Mouse (Mus musculus) urinary bladder, postnatal 10 days (tissue): ENCODE results near the gene Gm20388.
A peak's percentile ranks its signal among the peaks of the same experiment; 100 is the strongest.

Experiments
- DNase-seq: peaks from one replicate; pipeline ENCODE4 v3.0.0; 2022; ENCODE audit warnings: low spot score

The Gm20388 gene

GRCm38 (mm10) chr8:121847261-121847822, 1936.7 kb downstream of the Gm20388 start:
- DNase-seq = no peak

GRCm38 (mm10) chr8:121847987-121848386, 1937.3 kb downstream of the Gm20388 start:
- no peak for DNase-seq

- DNase-seq = no peak
Observed at GRCm38 (mm10) chr8:121848495-121848894, 1937.9 kb downstream of the Gm20388 start.

- DNase-seq = no peak
Observed at GRCm38 (mm10) chr8:121849303-121849702, 1938.7 kb downstream of the Gm20388 start.

GRCm38 (mm10) chr8:121850018-121850417, 1939.4 kb downstream of the Gm20388 start:
- no peak for DNase-seq

- no peak for DNase-seq
Observed at GRCm38 (mm10) chr8:121850436-121850820, 1939.8 kb downstream of the Gm20388 start.

GRCm38 (mm10) chr8:121850821-121851470, 1940.3 kb downstream of the Gm20388 start:
- peak; percentile 95 for DNase-seq

- DNase-seq = no peak
Observed at GRCm38 (mm10) chr8:121851716-121852115, 1941.1 kb downstream of the Gm20388 start.

- no peak for DNase-seq
Observed at GRCm38 (mm10) chr8:121852464-121852863, 1941.8 kb downstream of the Gm20388 start.

GRCm38 (mm10) chr8:121853586-121853985, 1942.9 kb downstream of the Gm20388 start:
- no peak for DNase-seq

GRCm38 (mm10) chr8:121856071-121856746, 1945.6 kb downstream of the Gm20388 start:
- DNase-seq = no peak

GRCm38 (mm10) chr8:121857331-121857730, 1946.7 kb downstream of the Gm20388 start:
- no peak for DNase-seq

GRCm38 (mm10) chr8:121857747-121858146, 1947.1 kb downstream of the Gm20388 start:
- no peak for DNase-seq

- no peak for DNase-seq
Observed at GRCm38 (mm10) chr8:121861276-121861675, 1950.6 kb downstream of the Gm20388 start.

GRCm38 (mm10) chr8:121861806-121862548, 1951.3 kb downstream of the Gm20388 start:
- DNase-seq = no peak

GRCm38 (mm10) chr8:121865356-121865755, 1954.7 kb downstream of the Gm20388 start:
- DNase-seq = no peak

GRCm38 (mm10) chr8:121868196-121868595, 1957.6 kb downstream of the Gm20388 start:
- DNase-seq = no peak

GRCm38 (mm10) chr8:121868896-121869295, 1958.3 kb downstream of the Gm20388 start:
- DNase-seq = no peak

- no peak for DNase-seq
Observed at GRCm38 (mm10) chr8:121870190-121870589, 1959.5 kb downstream of the Gm20388 start.

GRCm38 (mm10) chr8:121871833-121872440, 1961.3 kb downstream of the Gm20388 start:
- DNase-seq = no peak

GRCm38 (mm10) chr8:121874031-121874430, 1963.4 kb downstream of the Gm20388 start:
- DNase-seq = no peak

GRCm38 (mm10) chr8:121875045-121875444, 1964.4 kb downstream of the Gm20388 start:
- no peak for DNase-seq
